ENCODE assay signal across 35 mouse cellular contexts in genomic region chr10:21076137-21076536, GRCm38 (mm10).
"Had no signal": no experiment of that assay in that cellular context is flagged by ENCODE, and none has a peak within 500 bp of the region (broad histone marks: within the 10 kb centered on the region; RNA-seq: fewer than 3 reads in every experiment).

No protein-coding gene starts in this region.

- H3K36me3 ChIP-seq: heart, embryonic 10.5 days; heart, embryonic 12.5 days; heart, embryonic 15.5 days; hindbrain, embryonic 12.5 days; intestine, embryonic 15.5 days; kidney, embryonic 15.5 days had no signal

- H3K4me2 ChIP-seq: heart, embryonic 11.5 days; heart, embryonic 12.5 days; heart, embryonic 13.5 days; heart, embryonic 15.5 days; hindbrain, embryonic 12.5 days; hindbrain, embryonic 13.5 days; hindbrain, embryonic 14.5 days; hindbrain, embryonic 15.5 days; intestine, embryonic 15.5 days; kidney, embryonic 15.5 days had no signal

- H3K4me3 ChIP-seq: heart, embryonic 10.5 days; heart, embryonic 12.5 days; heart, embryonic 13.5 days; heart, embryonic 15.5 days; hindbrain, embryonic 10.5 days; hindbrain, embryonic 12.5 days; hindbrain, embryonic 13.5 days; hindbrain, embryonic 15.5 days; intestine, embryonic 15.5 days; kidney, embryonic 15.5 days; layer of hippocampus, adult 2 months had no signal

- ATAC-seq: hindbrain, embryonic 16.5 days; hindbrain, postnatal 0 days; inflammation-experienced regulatory T-cells, adult 6 months; intestine, embryonic 15.5 days; intestine, embryonic 16.5 days; intestine, postnatal 0 days had no signal

- H3K27me3 ChIP-seq: heart, embryonic 12.5 days; heart, embryonic 13.5 days; heart, embryonic 15.5 days; hindbrain, embryonic 12.5 days; hindbrain, embryonic 15.5 days; intestine, embryonic 15.5 days; kidney, embryonic 15.5 days had no signal

- H3K27ac ChIP-seq: heart, embryonic 10.5 days; heart, embryonic 13.5 days; heart, embryonic 15.5 days; hindbrain, embryonic 10.5 days; hindbrain, embryonic 12.5 days; hindbrain, embryonic 13.5 days; hindbrain, embryonic 14.5 days; hindbrain, embryonic 15.5 days; hindbrain, postnatal 0 days; intestine, embryonic 15.5 days; kidney, embryonic 15.5 days; kidney, postnatal 0 days; layer of hippocampus, adult 2 months had no signal

- DNase-seq: heart, postnatal 10 days; heart, postnatal 14 days; heart, postnatal 36 days; heart, postnatal 4 days; kidney, adult 11 months; kidney, adult 18-20 months; kidney, adult 2 months; kidney, adult 8-10 months; kidney, adult 9 months; kidney, postnatal 10 days; kidney, postnatal 14 days; kidney, postnatal 25 days; kidney, postnatal 36 days; kidney, postnatal 4 days; layer of hippocampus, adult 9-11 months; layer of hippocampus, postnatal 36 days had no signal

- H3K4me1 ChIP-seq: heart, embryonic 10.5 days; heart, embryonic 13.5 days; heart, embryonic 15.5 days; hindbrain, embryonic 10.5 days; hindbrain, embryonic 12.5 days; hindbrain, embryonic 13.5 days; hindbrain, embryonic 15.5 days; intestine, embryonic 15.5 days; kidney, embryonic 15.5 days had no signal

- H3K9ac ChIP-seq: heart, embryonic 12.5 days; heart, embryonic 13.5 days; heart, embryonic 15.5 days; hindbrain, embryonic 12.5 days; hindbrain, embryonic 13.5 days; hindbrain, embryonic 14.5 days; hindbrain, embryonic 15.5 days; intestine, embryonic 15.5 days; kidney, embryonic 15.5 days had no signal

- H3K9me3 ChIP-seq: heart, embryonic 10.5 days; heart, embryonic 12.5 days; heart, embryonic 13.5 days; heart, embryonic 15.5 days; hindbrain, embryonic 10.5 days; hindbrain, embryonic 12.5 days; hindbrain, embryonic 13.5 days; hindbrain, embryonic 15.5 days; intestine, embryonic 15.5 days; kidney, embryonic 15.5 days had no signal
